Mouse (Mus musculus): ENCODE data around the gene Cep78. TPM values are rescaled to one million over a fixed set of nuclear protein-coding genes. Genes with fewer than 3 reads are reported as not detected.

Gene Cep78
- polyA plus RNA-seq, 2 experiments = 16.0 to 22.5 TPM

DNA sequence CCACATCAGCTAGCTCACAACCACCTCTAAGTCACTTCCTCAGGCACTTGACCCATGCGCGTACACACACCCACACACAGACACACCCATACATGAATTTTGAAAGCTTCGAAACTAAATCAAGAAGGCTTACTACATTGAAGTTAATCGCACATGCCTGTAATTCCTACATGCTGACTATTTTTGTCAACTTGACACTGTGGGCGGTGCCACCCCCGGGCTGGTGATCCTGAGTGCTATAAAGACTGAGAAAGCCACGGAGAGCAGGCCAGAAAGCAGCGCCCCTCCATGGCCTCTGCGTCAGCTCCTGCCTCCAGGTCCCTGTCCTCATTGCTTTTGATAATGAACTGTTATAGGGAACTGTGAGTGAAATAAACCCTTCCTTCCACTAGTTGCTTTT, 61.4 kb downstream of the Cep78 start:
- peaks cover 19% of the 10 kb centered on the region for H3K4me1 ChIP-seq (ENCODE audit: control insufficient read depth, insufficient read depth, low read length)

GRCm38 (mm10) chr19:15919336-15919735, 65.5 kb downstream of the Cep78 start:
- no peaks in the 10 kb centered on the region for H3K9me3 ChIP-seq (ENCODE audit: control insufficient read depth, low read length)
- peaks cover 19% of the 10 kb centered on the region for H3K36me3 ChIP-seq (ENCODE audit: control insufficient read depth, insufficient read depth, low read length)
- H3K4me3 ChIP-seq (replicated peaks; ENCODE audit: low read length) = no peak overlapping the region
- H3K27ac ChIP-seq (replicated peaks; ENCODE audit: low read depth, low read length) = no peak overlapping the region
- ATAC-seq (ENCODE audit: low FRiP score, low read depth) = no peak
- DNase-seq (ENCODE audit: low spot score) = no peak
- no peak overlapping the region for H3K4me2 ChIP-seq (replicated peaks; ENCODE audit: low read depth, low read length, severe bottlenecking)
- H3K4me1 ChIP-seq (ENCODE audit: control insufficient read depth, insufficient read depth, low read length) = peaks cover 10% of the 10 kb centered on the region
- TF ChIP-seq POLR2A (IDR thresholded peaks at IDR 0.05; ENCODE audit: borderline replicate concordance, extremely low read depth, insufficient read depth, insufficient read length) = no peak
- no peak overlapping the region for H3K9ac ChIP-seq (ENCODE audit: low read depth, low read length, severe bottlenecking)
- 94% methylated on average over 7 of the region's 7 CpGs for WGBS
- H3K27me3 ChIP-seq (ENCODE audit: control insufficient read depth, insufficient read depth, low read length) = no peaks in the 10 kb centered on the region

More for the DNA sequence above, 61.4 kb downstream of the Cep78 start:
- Histone ChIP-seq H3K9ac (ENCODE audit: low read depth, low read length, severe bottlenecking) (0 out of 2 replicates have a peak overlapping the region, but pooled peaks have one; percentile 59), H3K27ac (replicated peaks; ENCODE audit: low read depth, low read length) (no peak overlapping the region), H3K36me3 (ENCODE audit: control insufficient read depth, insufficient read depth, low read length) (peaks cover 6% of the 10 kb centered on the region), H3K27me3 (ENCODE audit: control insufficient read depth, insufficient read depth, low read length) (no peaks in the 10 kb centered on the region), H3K4me2 (replicated peaks; ENCODE audit: low read depth, low read length, severe bottlenecking) (peak overlapping the region; percentile 77), H3K4me3 (replicated peaks; ENCODE audit: low read length) (peak overlapping the region; percentile 45), H3K9me3 (ENCODE audit: control insufficient read depth, low read length) (no peaks in the 10 kb centered on the region)
- TF ChIP-seq POLR2A (IDR thresholded peaks at IDR 0.05; ENCODE audit: borderline replicate concordance, extremely low read depth, insufficient read depth, insufficient read length) = no peak
- DNase-seq (ENCODE audit: low spot score) (peak; percentile 29), ATAC-seq (ENCODE audit: low FRiP score, low read depth) (no peak)
- WGBS = 31% methylated on average over 9 of the region's 9 CpGs

GRCm38 (mm10) chr19:15918111-15918510, 66.7 kb downstream of the Cep78 start:
- Histone ChIP-seq H3K27me3 (ENCODE audit: control insufficient read depth, insufficient read depth, low read length) (no peaks in the 10 kb centered on the region), H3K9ac (ENCODE audit: low read depth, low read length, severe bottlenecking) (no peak overlapping the region), H3K4me1 (ENCODE audit: control insufficient read depth, insufficient read depth, low read length) (peaks cover under 1% of the 10 kb centered on the region; the same call in 1 of the 2 replicates), H3K9me3 (ENCODE audit: control insufficient read depth, low read length) (no peaks in the 10 kb centered on the region), H3K36me3 (ENCODE audit: control insufficient read depth, insufficient read depth, low read length) (peaks cover 26% of the 10 kb centered on the region), H3K27ac (replicated peaks; ENCODE audit: low read depth, low read length) (no peak overlapping the region), H3K4me3 (replicated peaks; ENCODE audit: low read length) (no peak overlapping the region), H3K4me2 (replicated peaks; ENCODE audit: low read depth, low read length, severe bottlenecking) (no peak overlapping the region)
- DNase-seq (ENCODE audit: low spot score) (no peak), ATAC-seq (ENCODE audit: low FRiP score, low read depth) (no peak)
- WGBS = 94% methylated on average over 7 of the region's 7 CpGs
- no peak for TF ChIP-seq POLR2A (IDR thresholded peaks at IDR 0.05; ENCODE audit: borderline replicate concordance, extremely low read depth, insufficient read depth, insufficient read length)

- TF ChIP-seq POLR2A (IDR thresholded peaks at IDR 0.05; ENCODE audit: borderline replicate concordance, extremely low read depth, insufficient read depth, insufficient read length) = no peak
- no peak for ATAC-seq (ENCODE audit: low FRiP score, low read depth)
- no peak overlapping the region for H3K4me3 ChIP-seq (replicated peaks; ENCODE audit: low read length)
- H3K36me3 ChIP-seq (ENCODE audit: control insufficient read depth, insufficient read depth, low read length) = peaks cover 43% of the 10 kb centered on the region
- no peaks in the 10 kb centered on the region for H3K9me3 ChIP-seq (ENCODE audit: control insufficient read depth, low read length)
- no peak overlapping the region for H3K27ac ChIP-seq (replicated peaks; ENCODE audit: low read depth, low read length)
- H3K4me2 ChIP-seq (replicated peaks; ENCODE audit: low read depth, low read length, severe bottlenecking) = no peak overlapping the region
- H3K27me3 ChIP-seq (ENCODE audit: control insufficient read depth, insufficient read depth, low read length) = no peaks in the 10 kb centered on the region
- WGBS = 90% methylated on average over 9 of the region's 9 CpGs
- H3K9ac ChIP-seq (ENCODE audit: low read depth, low read length, severe bottlenecking) = no peak overlapping the region
- DNase-seq (ENCODE audit: low spot score) = no peak
- H3K4me1 ChIP-seq (ENCODE audit: control insufficient read depth, insufficient read depth, low read length) = no peaks in the 10 kb centered on the region
These were observed 71.4 kb downstream of the Cep78 start for GRCm38 (mm10) chr19:15913249-15913997.

DNA sequence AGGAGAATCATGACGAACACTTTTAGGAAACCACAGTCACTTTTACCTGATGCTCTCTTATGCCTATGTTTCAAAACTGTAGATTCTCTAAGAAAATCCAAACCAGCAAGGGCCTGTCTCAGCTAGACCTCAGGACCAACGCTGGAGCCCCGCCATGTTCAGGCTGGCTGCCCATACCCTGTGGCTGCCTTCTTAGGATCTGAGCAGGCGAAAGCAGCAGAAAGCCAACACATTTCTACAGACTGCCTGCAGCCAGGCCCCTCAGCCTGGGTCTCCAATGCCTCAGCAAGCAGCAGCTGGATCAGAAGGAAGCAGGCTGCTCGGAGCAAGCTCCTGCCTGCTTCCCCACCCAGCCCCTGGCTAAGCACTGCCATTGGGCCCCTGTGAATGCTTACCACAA, 73.3 kb downstream of the Cep78 start:
- peaks cover 45% of the 10 kb centered on the region for H3K36me3 ChIP-seq (ENCODE audit: control insufficient read depth, insufficient read depth, low read length)
- no peaks in the 10 kb centered on the region for H3K4me1 ChIP-seq (ENCODE audit: control insufficient read depth, insufficient read depth, low read length)
- 86% methylated on average over 5 of the region's 5 CpGs for WGBS
- no peak overlapping the region for H3K4me3 ChIP-seq (replicated peaks; ENCODE audit: low read length)
- no peak overlapping the region for H3K9ac ChIP-seq (ENCODE audit: low read depth, low read length, severe bottlenecking)
- no peak overlapping the region for H3K27ac ChIP-seq (replicated peaks; ENCODE audit: low read depth, low read length)
- no peaks in the 10 kb centered on the region for H3K27me3 ChIP-seq (ENCODE audit: control insufficient read depth, insufficient read depth, low read length)
- no peaks in the 10 kb centered on the region for H3K9me3 ChIP-seq (ENCODE audit: control insufficient read depth, low read length)
- no peak for ATAC-seq (ENCODE audit: low FRiP score, low read depth)
- DNase-seq (ENCODE audit: low spot score) = no peak
- TF ChIP-seq POLR2A (IDR thresholded peaks at IDR 0.05; ENCODE audit: borderline replicate concordance, extremely low read depth, insufficient read depth, insufficient read length) = no peak
- H3K4me2 ChIP-seq (replicated peaks; ENCODE audit: low read depth, low read length, severe bottlenecking) = no peak overlapping the region
